Mouse (Mus musculus) hindbrain, embryonic 16.5 days (tissue): ENCODE measurements around the gene Col4a3bp. TPM values are rescaled to one million over a fixed set of nuclear protein-coding genes. Genes with fewer than 3 reads are reported as not detected.

Experiments used
- ATAC-seq: fragments of 200-750 bp; cut with Nextera tagmentation; 2 replicates; pipeline ENCODE4 v1.8.0; 2017; ENCODE audit warnings: moderate TSS enrichment, moderate library complexity
- H3K27ac ChIP-seq: fragments of 300-500 bp; sonication (generic); 2 replicates; pipeline ENCODE4 v1.5.1; 2014; ENCODE audit warnings: low read depth, mild to moderate bottlenecking, control low read depth, low read length, moderate library complexity
- H3K27me3 ChIP-seq: fragments of 300-500 bp; sonication (generic); replicated peaks from 2 replicates; pipeline ENCODE4 v1.6.1; 2014; ENCODE audit warnings: low read length; ENCODE audit not compliant: control insufficient read depth, insufficient read depth
- H3K36me3 ChIP-seq: fragments of 300-500 bp; sonication (generic); 2 replicates; pipeline ENCODE4 v1.6.1; 2014; ENCODE audit warnings: mild to moderate bottlenecking, low read length, moderate library complexity, mixed read lengths; ENCODE audit not compliant: control insufficient read depth, insufficient read depth
- H3K4me1 ChIP-seq: fragments of 300-500 bp; sonication (generic); 2 replicates; pipeline ENCODE4 v1.6.1; 2014; ENCODE audit warnings: low read depth, low read length; ENCODE audit not compliant: control insufficient read depth, insufficient read depth
- H3K4me2 ChIP-seq: fragments of 300-500 bp; sonication (generic); 2 replicates; pipeline ENCODE4 v1.6.1; 2014; ENCODE audit warnings: mild to moderate bottlenecking, low read length, control low read depth, moderate library complexity
- H3K4me3 ChIP-seq: fragments of 300-500 bp; sonication (generic); 2 replicates; pipeline ENCODE4 v1.5.1; 2014; ENCODE audit warnings: mild to moderate bottlenecking, low read length, control low read depth, moderate library complexity
- H3K9ac ChIP-seq: fragments of 300-500 bp; sonication (generic); 2 replicates; pipeline ENCODE4 v1.6.1; 2014; ENCODE audit warnings: low read depth, mild to moderate bottlenecking, control low read depth, low read length, moderate library complexity
- H3K9me3 ChIP-seq: fragments of 300-500 bp; sonication (generic); 2 replicates; pipeline ENCODE4 v1.6.1; 2014; ENCODE audit warnings: mild to moderate bottlenecking, low read length, moderate library complexity; ENCODE audit not compliant: control insufficient read depth
- WGBS: fragments of 180-500 bp; shearing (Covaris S2); extraction: QIAGEN DNeasy Blood & Tissue Kit; methylation state at CpG from one replicate; pipeline ENCODE4 v1.1.7; 2014; 5-methylcytosine and 5-hydroxymethylcytosine counted together
- polyA plus RNA-seq: library from polyadenylated mRNA; unstranded; fragments of >200 nt; fragmentation: Nextera tagmentation; extraction: Ambion mirVana; gene quantifications from 2 replicates; pipeline ENCODE4 v1.2.1, GENCODE M21; 2015

The Col4a3bp gene
- polyA plus RNA-seq, 1 experiment from 2014 or later, result 7.5 TPM

- Histone ChIP-seq H3K4me2 (no peak overlapping the region), H3K4me1 (no peaks in the 10 kb centered on the region), H3K9ac (no peak overlapping the region), H3K27me3 (no peaks in the 10 kb centered on the region), H3K36me3 (no peaks in the 10 kb centered on the region), H3K9me3 (no peaks in the 10 kb centered on the region), H3K4me3 (no peak overlapping the region), H3K27ac (no peak overlapping the region)
- ATAC-seq, result no peak
- WGBS, result 88% methylated on average over 5 of the region's 5 CpGs
Measured at GRCm38 (mm10) chr13:96684779-96685178, 142.4 kb downstream of the Col4a3bp start.

GRCm38 (mm10) chr13:96687261-96687660 lies 144.8 kb downstream of the Col4a3bp start:
- Histone ChIP-seq H3K4me2 (no peak overlapping the region), H3K36me3 (no peaks in the 10 kb centered on the region), H3K27ac (no peak overlapping the region), H3K27me3 (no peaks in the 10 kb centered on the region), H3K9ac (no peak overlapping the region), H3K9me3 (no peaks in the 10 kb centered on the region), H3K4me1 (no peaks in the 10 kb centered on the region), H3K4me3 (no peak overlapping the region)
- ATAC-seq, result no peak
- 92% methylated on average over 9 of the region's 9 CpGs for whole genome bisulfite sequencing

Other genes with a start within 250 kb of the Col4a3bp start
- 16.4 and 19.0 TPM in 2 replicates for gene Poc5, start 154.3 kb upstream of the Col4a3bp start, polyA plus RNA-seq
- 0.55 TPM in 1 of 2 replicates, not detected in the other for gene Ankdd1b, start 71.4 kb upstream of the Col4a3bp start, polyA plus RNA-seq
- gene Gm17622, start 51.9 kb upstream of the Col4a3bp start, polyA plus RNA-seq, result not detected in 2 replicates
- gene Polk, start within 50 bp of the Col4a3bp start, polyA plus RNA-seq, result 7.4 and 7.9 TPM in 2 replicates
- 160 and 179 TPM in 2 replicates for gene Hmgcr, start 128.3 kb downstream of the Col4a3bp start, polyA plus RNA-seq
- 0.03 TPM in 1 of 2 replicates, not detected in the other for gene Ankrd31, start 205.7 kb downstream of the Col4a3bp start, polyA plus RNA-seq